Mouse (Mus musculus) mature B cell (primary cell): ENCODE measurements around the gene Slc7a7.

ENCODE experiments used
- in situ Hi-C: fragments of 300-500 bp; cut with MboI; formaldehyde crosslinking; loops from 2 replicates; pipeline ENCODE4 v1.14.3; 2019

The Slc7a7 gene

DNA sequence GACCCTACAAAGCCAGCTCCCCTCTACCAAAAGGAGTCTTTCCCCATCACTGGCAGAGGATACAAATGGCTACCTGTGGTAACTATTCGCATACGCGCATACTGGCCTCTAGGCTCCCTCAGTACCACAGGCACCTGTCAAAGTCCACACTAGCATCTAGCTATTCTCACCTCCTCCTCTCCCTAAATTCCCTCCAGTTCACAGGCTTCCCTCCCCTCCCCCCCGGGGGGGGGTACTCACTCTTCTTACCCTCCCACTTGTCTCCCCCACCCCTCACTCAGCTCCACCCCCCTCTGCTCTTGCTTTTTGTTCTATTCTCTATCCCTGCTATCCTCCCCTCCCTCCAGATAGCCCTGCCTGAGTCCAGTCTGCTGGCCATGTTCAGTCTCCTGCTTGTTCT is 37.0 kb downstream of the Slc7a7 start:
- in situ Hi-C loops: no loop called here

DNA sequence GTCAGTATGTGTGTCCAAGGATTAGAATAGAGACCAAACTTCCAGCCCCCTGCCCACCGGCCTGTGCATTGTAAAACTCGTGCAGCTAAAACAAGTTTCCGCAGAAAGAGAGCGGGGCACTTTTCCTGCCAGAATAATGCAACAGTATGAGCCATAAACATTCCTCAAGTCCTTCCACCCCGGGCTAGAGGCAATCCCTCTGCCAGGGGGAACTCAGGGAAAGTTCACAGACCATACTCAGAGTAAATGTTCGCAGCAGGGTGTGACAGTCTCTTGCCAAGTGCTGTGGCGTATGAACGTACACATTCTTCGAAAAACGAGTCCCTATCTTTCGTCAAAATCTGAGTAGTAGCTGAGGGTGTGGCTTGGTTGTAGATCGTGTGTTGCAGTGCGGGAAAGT is 38.0 kb downstream of the Slc7a7 start:
- in situ Hi-C loops: no loop called here

DNA sequence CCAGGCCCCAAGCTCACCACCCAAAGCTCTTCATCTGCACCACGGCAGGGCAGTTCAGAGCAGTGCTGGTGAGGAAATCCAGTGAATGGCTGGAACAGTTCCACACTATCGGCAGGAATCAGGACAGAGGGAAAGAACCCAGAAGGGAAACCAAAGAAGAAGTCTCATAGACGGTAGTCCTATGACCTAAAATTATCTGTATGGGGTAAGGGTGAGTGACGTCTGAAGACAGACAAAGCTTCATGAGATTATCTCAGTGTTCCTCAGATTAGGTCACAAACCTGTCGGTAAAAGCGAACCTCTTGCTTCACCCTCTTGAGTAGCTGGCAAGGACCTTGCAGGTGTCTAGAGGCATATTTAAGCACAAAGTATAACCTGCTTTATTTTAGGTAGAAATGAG is 40.4 kb downstream of the Slc7a7 start:
- in situ Hi-C loops: no loop called here

- in situ Hi-C loops: no loop called here
Observed at GRCm38 (mm10) chr14:54375916-54376315, 41.7 kb downstream of the Slc7a7 start.

GRCm38 (mm10) chr14:54372923-54373322 is 44.7 kb downstream of the Slc7a7 start:
- in situ Hi-C loops: no loop called here

GRCm38 (mm10) chr14:54371460-54371859 is 46.1 kb downstream of the Slc7a7 start:
- in situ Hi-C loops: no loop called here

GRCm38 (mm10) chr14:54370595-54370994 is 47.0 kb downstream of the Slc7a7 start:
- in situ Hi-C loops: no loop called here

GRCm38 (mm10) chr14:54369372-54369771 is 48.2 kb downstream of the Slc7a7 start:
- in situ Hi-C loops: no loop called here

DNA sequence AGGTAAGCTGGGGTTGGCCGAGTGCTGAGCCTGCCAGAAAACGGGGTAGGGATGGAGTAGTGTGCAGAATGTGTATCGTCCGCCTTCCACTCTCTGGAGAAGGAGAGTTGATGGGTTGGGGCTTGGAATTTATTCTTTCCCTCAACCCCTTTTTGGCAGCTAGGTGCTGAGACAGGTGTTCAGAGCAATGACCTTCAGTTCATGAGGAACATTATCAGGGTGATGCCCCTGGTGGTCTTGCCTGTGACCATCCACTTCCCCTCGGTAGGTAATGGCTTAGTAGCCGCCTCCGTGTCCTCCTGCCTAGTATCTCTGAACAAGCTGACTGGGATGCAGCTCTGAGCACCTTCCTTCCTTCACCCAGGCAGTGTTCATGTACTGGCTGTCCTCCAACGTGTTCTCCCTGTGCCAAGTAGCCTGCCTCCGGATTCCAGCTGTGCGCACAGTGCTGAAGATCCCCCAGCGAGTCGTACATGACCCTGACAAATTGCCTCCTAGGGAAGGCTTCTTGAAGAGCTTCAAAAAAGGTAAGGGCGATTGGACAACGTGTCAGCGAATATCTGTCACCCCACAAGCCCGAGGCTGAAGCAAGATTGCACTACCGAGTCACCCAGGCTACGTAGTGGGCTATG is 50.0 kb downstream of the Slc7a7 start:
- in situ Hi-C loops: no loop called here

DNA sequence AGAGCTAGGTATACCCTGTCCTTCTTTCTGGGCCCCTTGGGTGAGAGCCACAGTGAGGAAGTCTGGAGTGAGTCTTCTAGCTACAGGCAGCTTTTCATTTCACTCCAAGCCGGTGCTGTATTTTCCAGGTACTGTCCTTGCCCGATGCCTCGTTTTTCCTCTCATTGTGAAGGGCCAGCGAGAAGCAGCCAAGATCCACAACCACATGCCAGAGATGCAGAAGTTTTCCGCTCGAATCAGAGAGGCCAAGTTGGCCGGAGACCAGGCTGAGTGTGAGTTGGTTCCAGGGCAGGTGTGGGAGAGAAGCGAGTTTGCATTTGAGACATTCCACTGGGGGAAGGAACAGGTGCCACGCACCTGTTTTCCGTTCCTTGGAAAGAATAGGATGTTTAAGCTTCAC is 51.0 kb downstream of the Slc7a7 start:
- in situ Hi-C loops: no loop called here

- in situ Hi-C loops: no loop called here
Observed at GRCm38 (mm10) chr14:54365026-54365645, 52.4 kb downstream of the Slc7a7 start.

DNA sequence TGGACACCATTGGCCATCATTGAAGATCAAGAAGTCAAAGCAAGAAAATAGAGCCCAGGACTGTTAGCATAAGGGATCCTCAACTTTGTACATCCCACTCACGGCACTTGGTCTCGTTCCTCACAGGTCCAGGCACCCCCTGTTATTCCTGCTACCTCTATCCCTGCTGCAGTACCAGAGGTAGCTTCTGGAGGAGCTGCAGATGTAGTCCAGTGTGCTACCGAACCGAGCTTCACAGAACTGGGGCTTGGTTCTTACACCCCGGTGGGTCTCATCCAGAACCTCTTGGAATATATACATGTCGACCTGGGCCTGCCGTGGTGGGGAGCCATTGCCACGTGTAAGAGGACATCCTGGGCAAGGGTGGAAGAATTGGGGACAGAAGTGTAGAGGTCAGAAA is 54.4 kb downstream of the Slc7a7 start:
- in situ Hi-C loops: no loop called here

- in situ Hi-C loops: no loop called here
Observed at GRCm38 (mm10) chr14:54360577-54361340, 56.8 kb downstream of the Slc7a7 start, which contains the start of gene Oxa1l. Oxa1l (plus strand) TSS chr14:54360834.

DNA sequence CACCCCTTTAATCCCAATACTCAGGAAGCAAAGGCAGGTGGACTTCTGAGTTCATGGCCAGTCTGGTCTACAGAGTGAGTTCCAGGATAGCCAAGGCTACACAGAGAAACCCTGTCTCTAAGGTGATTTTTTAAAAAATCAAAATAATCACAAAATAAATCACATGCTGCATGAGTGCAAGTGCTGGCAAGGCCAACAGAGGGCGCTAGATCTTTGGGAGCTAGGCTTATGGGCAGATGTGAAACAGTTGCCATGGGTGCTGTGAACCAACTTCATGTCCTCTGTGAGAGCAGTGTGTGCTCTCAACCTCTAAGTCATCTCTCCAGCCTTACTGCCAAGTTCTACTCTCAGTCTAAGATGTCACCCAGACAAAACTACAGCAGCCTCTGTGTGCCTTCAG is 63.2 kb downstream of the Slc7a7 start:
- in situ Hi-C loops: loop anchor here (10.0 kb wide), 1 partner anchor 120 kb away; no protein-coding TSS in a partner anchor

GRCm38 (mm10) chr14:54352314-54352713 is 65.3 kb downstream of the Slc7a7 start:
- in situ Hi-C loops: loop anchor here (10.0 kb wide), 1 partner anchor 118 kb away; no protein-coding TSS in a partner anchor

- in situ Hi-C loops: loop anchor here (10.0 kb wide), 1 partner anchor 116 kb away; no protein-coding TSS in a partner anchor
Observed at GRCm38 (mm10) chr14:54350773-54351541, 66.6 kb downstream of the Slc7a7 start.

DNA sequence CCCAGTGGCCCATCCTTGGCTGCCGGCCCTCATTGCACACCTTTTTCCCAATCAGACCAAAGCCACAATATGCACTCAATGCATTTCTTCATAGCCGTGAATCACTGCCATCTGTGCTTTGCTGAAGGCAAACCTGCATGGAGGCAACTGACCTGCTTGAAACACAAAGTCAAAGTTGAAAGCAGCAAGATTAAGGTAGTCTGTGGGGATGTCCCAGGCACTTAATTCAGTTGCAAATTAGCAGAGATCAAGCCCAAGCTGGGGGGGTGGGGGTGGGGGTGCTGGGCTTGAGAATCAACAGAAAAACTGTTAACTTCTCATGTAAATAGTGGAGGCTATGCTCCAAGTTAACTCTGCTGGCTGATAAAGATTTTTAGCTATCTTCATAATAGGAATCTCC is 75.8 kb downstream of the Slc7a7 start:
- in situ Hi-C loops: loop anchor here (25.0 kb wide), 1 partner anchor 280 kb away; no protein-coding TSS in a partner anchor

DNA sequence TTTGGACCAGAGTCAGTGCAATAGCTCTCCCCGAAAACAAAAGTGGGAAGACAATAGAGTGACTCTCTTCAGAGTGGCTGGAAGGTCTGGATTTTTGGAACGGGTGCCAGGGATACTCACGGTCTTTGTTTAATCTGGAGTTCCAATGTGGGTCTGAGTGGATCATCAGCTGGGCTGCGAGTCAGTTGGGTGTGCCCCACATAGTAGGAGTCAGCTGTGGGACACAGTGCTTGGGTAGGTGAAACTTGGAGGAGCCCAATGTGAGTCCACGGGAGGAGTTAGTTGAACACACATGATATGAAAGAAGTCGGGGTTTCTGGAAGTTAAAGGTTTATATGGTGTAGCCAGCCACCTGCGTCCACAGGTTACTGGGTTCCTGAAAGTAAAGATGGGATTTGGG is 76.7 kb downstream of the Slc7a7 start:
- in situ Hi-C loops: loop anchor here (25.0 kb wide), 1 partner anchor 279 kb away; no protein-coding TSS in a partner anchor

GRCm38 (mm10) chr14:54333452-54334189 is 84.0 kb downstream of the Slc7a7 start:
- in situ Hi-C loops: loop anchor here (25.0 kb wide), 1 partner anchor 271 kb away; no protein-coding TSS in a partner anchor

GRCm38 (mm10) chr14:54332176-54333074 is 85.2 kb downstream of the Slc7a7 start:
- in situ Hi-C loops: loop anchor here (25.0 kb wide), 1 partner anchor 270 kb away; no protein-coding TSS in a partner anchor
